Mouse (Mus musculus) G1E (cell line): ENCODE results near the gene Tgfbr3.

Experiments used
- CTCF ChIP-seq: IDR thresholded peaks from 2 replicates; pipeline ENCODE4 v1.5.1; 2012; ENCODE audit warnings: low read depth, low read length, inconsistent platforms, mixed read lengths
- GATA1 ChIP-seq: IDR thresholded peaks from 2 replicates; pipeline ENCODE4 v1.6.1; 2012; ENCODE audit warnings: borderline replicate concordance, low read length, inconsistent platforms, mixed read lengths

- TF ChIP-seq CTCF (no peak), GATA1 (no peak)
These were observed 227.1 kb downstream of the Tgfbr3 start for GRCm38 (mm10) chr5:107062229-107062852.
